Mouse (Mus musculus) heart, embryonic 16.5 days (tissue): Measurements from ENCODE around the gene Rps6kb1. TPM values are rescaled to one million over a fixed set of nuclear protein-coding genes. Genes with fewer than 3 reads are reported as not detected.
"Not testable (repeated sequence)": the region's sequence is repeated elsewhere in the genome, so short reads cannot be mapped to it uniquely, and the experiment has no call there.

Experiments used
- ATAC-seq: fragments of 200-750 bp; cut with Nextera tagmentation; replicated peaks from 2 replicates; pipeline ENCODE4 v1.8.0; 2017; ENCODE audit warnings: moderate number of reproducible peaks; ENCODE audit not compliant: insufficient read depth, low FRiP score; ENCODE audit errors: extremely low read depth
- H3K27ac ChIP-seq: fragments of 300-500 bp; sonication (generic); 2 replicates; pipeline ENCODE4 v1.5.1; 2014; ENCODE audit warnings: mild to moderate bottlenecking, low read length, control low read depth, moderate library complexity
- H3K27me3 ChIP-seq: fragments of 300-500 bp; sonication (generic); 2 replicates; pipeline ENCODE4 v1.6.1; 2014; ENCODE audit warnings: low read length, mixed read lengths; ENCODE audit not compliant: control insufficient read depth, insufficient read depth
- H3K36me3 ChIP-seq: fragments of 300-500 bp; sonication (generic); 2 replicates; pipeline ENCODE4 v1.6.1; 2014; ENCODE audit not compliant: control insufficient read depth, insufficient read depth
- H3K4me1 ChIP-seq: fragments of 300-500 bp; sonication (generic); 2 replicates; pipeline ENCODE4 v1.6.1; 2014; ENCODE audit warnings: low read length, mixed read lengths; ENCODE audit not compliant: control insufficient read depth, insufficient read depth
- H3K4me2 ChIP-seq: fragments of 300-500 bp; sonication (generic); 2 replicates; pipeline ENCODE4 v1.6.1; 2014; ENCODE audit warnings: low read depth, mild to moderate bottlenecking, control low read depth, low read length
- H3K4me3 ChIP-seq: fragments of 300-500 bp; sonication (generic); 2 replicates; pipeline ENCODE4 v1.5.1; 2014; ENCODE audit warnings: mild to moderate bottlenecking, control low read depth, low read length
- H3K9ac ChIP-seq: fragments of 300-500 bp; sonication (generic); 2 replicates; pipeline ENCODE4 v1.6.1; 2014; ENCODE audit warnings: low read length, control low read depth
- H3K9me3 ChIP-seq: fragments of 300-500 bp; sonication (generic); replicated peaks from 2 replicates; pipeline ENCODE4 v1.6.1; 2016; ENCODE audit warnings: low read length; ENCODE audit not compliant: control insufficient read depth
- WGBS: fragments of 180-500 bp; shearing (Covaris S2); extraction: QIAGEN DNeasy Blood & Tissue Kit; methylation state at CpG from one replicate; pipeline ENCODE4 v1.1.7; 2014; 5-methylcytosine and 5-hydroxymethylcytosine counted together
- polyA plus RNA-seq: library from polyadenylated mRNA; unstranded; fragments of >200 nt; fragmentation: Nextera tagmentation; extraction: Ambion mirVana; gene quantifications from 2 replicates; pipeline ENCODE4 v1.2.1, GENCODE M21; 2015

Rps6kb1 gene
- polyA plus RNA-seq, 1 experiment from 2014 or later: 40.8 TPM

- ATAC-seq: no peak
- Histone ChIP-seq H3K4me1 (peaks cover 23% of the 10 kb centered on the region), H3K9ac (no peak overlapping the region), H3K27ac (no peak overlapping the region), H3K4me2 (no peak overlapping the region), H3K27me3 (no peaks in the 10 kb centered on the region), H3K9me3 (no peaks in the 10 kb centered on the region), H3K36me3 (peaks cover 5% of the 10 kb centered on the region; the same call in 1 of the 2 replicates), H3K4me3 (no peak overlapping the region)
- 87% methylated on average over 4 of the region's 4 CpGs for WGBS
Observed at GRCm38 (mm10) chr11:86538786-86539185, 5.8 kb downstream of the Rps6kb1 start.

GRCm38 (mm10) chr11:86534201-86534910 lies 10.2 kb downstream of the Rps6kb1 start:
- Histone ChIP-seq H3K4me1 (no peaks in the 10 kb centered on the region), H3K36me3 (peaks cover 21% of the 10 kb centered on the region), H3K27ac (no peak overlapping the region), H3K4me3 (no peak overlapping the region), H3K27me3 (no peaks in the 10 kb centered on the region), H3K4me2 (no peak overlapping the region), H3K9ac (no peak overlapping the region), H3K9me3 (no peaks in the 10 kb centered on the region)
- 86% methylated on average over 5 of the region's 5 CpGs for WGBS
- ATAC-seq: no peak

- not testable (repeated sequence) for ATAC-seq, H3K27me3 ChIP-seq, H3K4me3 ChIP-seq, H3K4me1 ChIP-seq, H3K4me2 ChIP-seq, H3K9me3 ChIP-seq, H3K9ac ChIP-seq, H3K27ac ChIP-seq
- 90% methylated on average over 6 of the region's 6 CpGs for WGBS
- H3K36me3 ChIP-seq: peaks cover 24% of the 10 kb centered on the region
Observed at GRCm38 (mm10) chr11:86533302-86533701, 11.3 kb downstream of the Rps6kb1 start.

- Histone ChIP-seq H3K4me2 (no peak overlapping the region), H3K9me3 (no peaks in the 10 kb centered on the region), H3K9ac (no peak overlapping the region), H3K4me1 (no peaks in the 10 kb centered on the region), H3K36me3 (peaks cover 24% of the 10 kb centered on the region), H3K27ac (no peak overlapping the region), H3K4me3 (no peak overlapping the region), H3K27me3 (no peaks in the 10 kb centered on the region)
- no peak for ATAC-seq
- WGBS: 64% methylated on average over 1 of the region's 1 CpGs
Observed at GRCm38 (mm10) chr11:86532834-86533233, 11.8 kb downstream of the Rps6kb1 start.

DNA sequence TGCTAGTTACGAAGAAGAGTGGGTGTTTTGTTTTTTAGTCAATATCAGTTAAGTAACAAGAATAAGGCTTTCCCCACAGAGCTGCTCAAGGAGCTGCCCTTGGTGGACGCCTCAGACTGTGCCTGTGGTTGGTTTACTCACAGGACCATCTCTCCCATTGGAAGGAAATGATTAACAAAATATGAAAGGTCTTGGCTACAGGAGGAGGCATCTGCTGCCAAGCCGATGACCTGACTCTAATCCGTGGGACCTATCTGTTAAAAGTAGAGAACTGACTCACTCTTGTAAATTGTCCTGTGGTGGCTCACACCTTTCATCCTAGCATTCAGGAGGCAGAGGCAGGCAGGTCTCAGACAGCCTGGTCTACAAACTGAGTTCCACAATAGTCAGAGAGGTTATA lies 17.1 kb downstream of the Rps6kb1 start:
- WGBS: 83% methylated on average over 4 of the region's 4 CpGs
- ATAC-seq: no peak

GRCm38 (mm10) chr11:86519751-86520150 lies 24.9 kb downstream of the Rps6kb1 start:
- no peak for ATAC-seq
- H3K4me1 ChIP-seq: no peaks in the 10 kb centered on the region
- no peak overlapping the region for H3K4me3 ChIP-seq
- WGBS: 83% methylated on average over 7 of the region's 7 CpGs
- no peak overlapping the region for H3K9ac ChIP-seq
- H3K27ac ChIP-seq: no peak overlapping the region
- no peaks in the 10 kb centered on the region for H3K27me3 ChIP-seq
- 0 out of 2 replicates have a peak, but pooled peaks cover 2% of the 10 kb centered on the region for H3K9me3 ChIP-seq
- no peak overlapping the region for H3K4me2 ChIP-seq
- peaks cover 51% of the 10 kb centered on the region for H3K36me3 ChIP-seq

More for the DNA sequence above, 17.1 kb downstream of the Rps6kb1 start:
- Histone ChIP-seq H3K27ac (no peak overlapping the region), H3K9ac (no peak overlapping the region), H3K9me3 (no peaks in the 10 kb centered on the region), H3K4me3 (no peak overlapping the region), H3K27me3 (no peaks in the 10 kb centered on the region), H3K4me1 (no peaks in the 10 kb centered on the region), H3K36me3 (peaks cover 47% of the 10 kb centered on the region), H3K4me2 (no peak overlapping the region)

GRCm38 (mm10) chr11:86517229-86517628 lies 27.4 kb downstream of the Rps6kb1 start:
- Histone ChIP-seq H3K4me2 (no peak overlapping the region), H3K9ac (no peak overlapping the region), H3K9me3 (0 out of 2 replicates have a peak, but pooled peaks cover 2% of the 10 kb centered on the region), H3K4me3 (no peak overlapping the region), H3K36me3 (peaks cover 43% of the 10 kb centered on the region), H3K27me3 (no peaks in the 10 kb centered on the region), H3K4me1 (no peaks in the 10 kb centered on the region), H3K27ac (no peak overlapping the region)
- no peak for ATAC-seq
- WGBS: 90% methylated on average over 3 of the region's 3 CpGs

- Histone ChIP-seq H3K9me3 (0 out of 2 replicates have a peak, but pooled peaks cover 2% of the 10 kb centered on the region), H3K9ac (no peak overlapping the region), H3K27me3 (no peaks in the 10 kb centered on the region), H3K4me2 (no peak overlapping the region), H3K27ac (no peak overlapping the region), H3K36me3 (peaks cover 40% of the 10 kb centered on the region), H3K4me3 (no peak overlapping the region), H3K4me1 (no peaks in the 10 kb centered on the region)
- ATAC-seq: no peak
- 84% methylated on average over 3 of the region's 3 CpGs for WGBS
Observed at GRCm38 (mm10) chr11:86516620-86517019, 28.0 kb downstream of the Rps6kb1 start.

GRCm38 (mm10) chr11:86507991-86508390 lies 36.6 kb downstream of the Rps6kb1 start:
- H3K9ac ChIP-seq: no peak overlapping the region
- no peaks in the 10 kb centered on the region for H3K4me1 ChIP-seq
- no peak overlapping the region for H3K4me2 ChIP-seq
- H3K9me3 ChIP-seq: no peaks in the 10 kb centered on the region
- no peak for ATAC-seq
- peaks cover 50% of the 10 kb centered on the region for H3K36me3 ChIP-seq
- 94% methylated on average over 2 of the region's 2 CpGs for WGBS
- no peak overlapping the region for H3K4me3 ChIP-seq
- H3K27me3 ChIP-seq: no peaks in the 10 kb centered on the region
- no peak overlapping the region for H3K27ac ChIP-seq
